Mouse (Mus musculus) lung, postnatal 0 days (tissue): ENCODE measurements at regions not wholly inside any gene's neighbourhood (a gene's known extent, or its start where the extent isn't known, plus 50 kb on each side); places are given as distances from the start of the nearest gene placed in this dataset.
"Not testable (repeated sequence)": the region's sequence is repeated elsewhere in the genome, so short reads cannot be mapped to it uniquely, and the experiment has no call there.

Source experiments
- ATAC-seq: fragments of 200-750 bp; cut with Nextera tagmentation; 2 replicates; pipeline ENCODE4 v1.8.0; 2017; ENCODE audit warnings: moderate library complexity
- DNase-seq: peaks from one replicate; pipeline ENCODE4 v3.0.0-alpha.2; 2016; ENCODE audit warnings: low spot score
- H3K27ac ChIP-seq: fragments of 300-500 bp; sonication (generic); 2 replicates; pipeline ENCODE4 v1.5.1; 2014; ENCODE audit warnings: antibody characterized with exemption, mild to moderate bottlenecking, low read length, mixed read lengths
- H3K27me3 ChIP-seq: fragments of 300-500 bp; sonication (generic); replicated peaks from 2 replicates; pipeline ENCODE4 v1.6.1; 2014; ENCODE audit warnings: low read length, mixed read lengths; ENCODE audit not compliant: insufficient read depth
- H3K36me3 ChIP-seq: fragments of 300-500 bp; sonication (generic); 2 replicates; pipeline ENCODE4 v1.6.1; 2014; ENCODE audit warnings: low read length, mixed read lengths; ENCODE audit not compliant: insufficient read depth
- H3K4me1 ChIP-seq: fragments of 300-500 bp; sonication (generic); 2 replicates; pipeline ENCODE4 v1.6.1; 2014; ENCODE audit warnings: antibody characterized with exemption, low read depth, low read length, mixed read lengths; ENCODE audit not compliant: insufficient read depth
- H3K4me2 ChIP-seq: fragments of 300-500 bp; sonication (generic); replicated peaks from 2 replicates; pipeline ENCODE4 v1.6.1; 2014; ENCODE audit warnings: low read depth, mild to moderate bottlenecking, low read length, moderate library complexity, mixed read lengths
- H3K4me3 ChIP-seq: fragments of 300-500 bp; sonication (generic); 2 replicates; pipeline ENCODE4 v1.5.1; 2014; ENCODE audit warnings: low read depth, low read length
- H3K9ac ChIP-seq: fragments of 300-500 bp; sonication (generic); replicated peaks from 2 replicates; pipeline ENCODE4 v1.6.1; 2014; ENCODE audit warnings: low read depth, mild to moderate bottlenecking
- H3K9me3 ChIP-seq: fragments of 300-500 bp; sonication (generic); 2 replicates; pipeline ENCODE4 v1.6.1; 2016; ENCODE audit warnings: low read length, mixed read lengths
- CTCF ChIP-seq: IDR thresholded peaks from 2 replicates; pipeline ENCODE4 v1.5.1; 2016; ENCODE audit warnings: antibody characterized with exemption, mild to moderate bottlenecking
- EP300 ChIP-seq: IDR thresholded peaks from 2 replicates; pipeline ENCODE4 v1.6.1; 2016; ENCODE audit warnings: antibody characterized with exemption, mild to moderate bottlenecking, control low read depth
- WGBS: fragments of 180-500 bp; shearing (Covaris S2); extraction: QIAGEN DNeasy Blood & Tissue Kit; methylation state at CpG from one replicate; pipeline ENCODE4 v1.1.7; 2014; 5-methylcytosine and 5-hydroxymethylcytosine counted together

GRCm38 (mm10) chr4:22196501-22196900, 160.8 kb upstream of the Fbxl4 start:
- Histone ChIP-seq H3K4me2 (no peak overlapping the region), H3K36me3 (no peaks in the 10 kb centered on the region), H3K27ac (no peak overlapping the region), H3K27me3 (no peaks in the 10 kb centered on the region), H3K4me3 (no peak overlapping the region), H3K9me3 (no peaks in the 10 kb centered on the region), H3K9ac (no peak overlapping the region), H3K4me1 (no peaks in the 10 kb centered on the region)
- TF ChIP-seq EP300 (no peak), CTCF (no peak)
- 46% methylated on average over 3 of the region's 3 CpGs for WGBS
- ATAC-seq (no peak), DNase-seq (no peak)

DNA sequence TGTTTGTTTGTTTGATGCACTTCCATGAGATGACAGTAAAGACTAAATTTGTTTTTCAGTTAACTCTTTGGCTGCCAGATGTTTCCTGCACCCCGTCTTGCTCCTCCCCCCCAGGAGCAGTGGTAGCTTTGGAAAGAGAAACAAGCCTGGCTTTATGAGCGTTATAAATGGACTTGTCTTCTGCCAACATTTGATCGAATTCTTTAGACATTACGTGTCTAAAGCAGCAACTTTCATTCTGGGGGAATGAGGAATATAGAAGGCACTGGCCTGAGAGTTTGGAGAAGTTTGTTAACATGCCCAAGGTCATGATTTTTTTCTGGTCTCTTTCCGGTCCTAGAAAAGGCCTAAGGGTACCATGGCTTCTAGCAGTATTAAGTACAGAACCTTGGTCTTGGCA, 148.8 kb upstream of the Fbxl4 start:
- no peak overlapping the region for H3K4me3 ChIP-seq
- no peak overlapping the region for H3K9ac ChIP-seq
- no peaks in the 10 kb centered on the region for H3K27me3 ChIP-seq
- TF ChIP-seq CTCF, result no peak
- TF ChIP-seq EP300, result no peak
- no peaks in the 10 kb centered on the region for H3K4me1 ChIP-seq
- WGBS, result 76% methylated on average over 5 of the region's 5 CpGs
- no peak overlapping the region for H3K4me2 ChIP-seq
- no peaks in the 10 kb centered on the region; the same call in 1 of the 2 replicates for H3K9me3 ChIP-seq
- no peaks in the 10 kb centered on the region for H3K36me3 ChIP-seq
- DNase-seq (no peak), ATAC-seq (no peak)
- H3K27ac ChIP-seq, result no peak overlapping the region

DNA sequence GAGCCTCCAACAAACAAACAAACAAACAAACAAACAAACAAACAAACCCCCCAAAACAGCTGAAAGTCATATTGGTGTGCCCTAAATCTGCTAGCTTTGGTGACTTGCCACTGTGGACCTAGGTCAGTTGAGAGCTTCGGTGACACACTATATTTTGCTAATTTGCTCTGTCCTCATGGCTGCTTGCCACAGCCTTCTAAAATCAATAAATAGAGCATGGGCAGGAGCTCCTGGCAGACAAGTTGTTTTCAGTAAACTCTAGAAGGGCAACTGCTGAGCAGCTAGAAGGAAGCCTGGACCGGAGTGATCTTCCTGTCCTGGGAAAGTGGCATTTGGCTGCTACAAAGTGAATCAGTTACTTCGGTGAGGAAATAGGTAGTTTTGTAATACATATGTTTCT, 119.7 kb upstream of the Fbxl4 start:
- Histone ChIP-seq H3K4me1 (no peaks in the 10 kb centered on the region), H3K9ac (no peak overlapping the region), H3K36me3 (no peaks in the 10 kb centered on the region), H3K9me3 (no peaks in the 10 kb centered on the region), H3K27me3 (no peaks in the 10 kb centered on the region), H3K4me2 (no peak overlapping the region), H3K27ac (no peak overlapping the region), H3K4me3 (no peak overlapping the region)
- WGBS, result 80% methylated on average over 3 of the region's 3 CpGs
- no peak for DNase-seq
- ATAC-seq, result no peak
- no peak for TF ChIP-seq CTCF
- TF ChIP-seq EP300, result no peak

- H3K27ac ChIP-seq, H3K9me3 ChIP-seq, H3K4me3 ChIP-seq, H3K4me1 ChIP-seq, DNase-seq, H3K36me3 ChIP-seq, ATAC-seq, H3K27me3 ChIP-seq, H3K9ac ChIP-seq, H3K4me2 ChIP-seq: not testable (repeated sequence)
- WGBS, result 29% methylated on average over 1 of the region's 1 CpGs
These were observed 107.1 kb upstream of the Fbxl4 start for GRCm38 (mm10) chr4:22250276-22250675.

GRCm38 (mm10) chr4:22263903-22264302, 93.4 kb upstream of the Fbxl4 start:
- no peak overlapping the region for H3K4me2 ChIP-seq
- no peak overlapping the region for H3K4me3 ChIP-seq
- no peaks in the 10 kb centered on the region for H3K4me1 ChIP-seq
- no peaks in the 10 kb centered on the region for H3K27me3 ChIP-seq
- TF ChIP-seq CTCF (no peak), EP300 (no peak)
- WGBS, result 56% methylated on average over 6 of the region's 6 CpGs
- no peak overlapping the region for H3K27ac ChIP-seq
- H3K9ac ChIP-seq, result no peak overlapping the region
- no peaks in the 10 kb centered on the region for H3K36me3 ChIP-seq
- ATAC-seq (no peak), DNase-seq (no peak)
- H3K9me3 ChIP-seq, result no peaks in the 10 kb centered on the region

GRCm38 (mm10) chr4:22269064-22269463, 88.3 kb upstream of the Fbxl4 start:
- Histone ChIP-seq H3K4me1 (no peaks in the 10 kb centered on the region), H3K9ac (no peak overlapping the region), H3K9me3 (no peaks in the 10 kb centered on the region), H3K4me3 (no peak overlapping the region), H3K27ac (no peak overlapping the region), H3K36me3 (no peaks in the 10 kb centered on the region), H3K4me2 (no peak overlapping the region), H3K27me3 (no peaks in the 10 kb centered on the region)
- no peak for TF ChIP-seq EP300
- TF ChIP-seq CTCF, result no peak
- ATAC-seq, result no peak
- 53% methylated on average over 6 of the region's 6 CpGs for WGBS
- DNase-seq, result no peak

DNA sequence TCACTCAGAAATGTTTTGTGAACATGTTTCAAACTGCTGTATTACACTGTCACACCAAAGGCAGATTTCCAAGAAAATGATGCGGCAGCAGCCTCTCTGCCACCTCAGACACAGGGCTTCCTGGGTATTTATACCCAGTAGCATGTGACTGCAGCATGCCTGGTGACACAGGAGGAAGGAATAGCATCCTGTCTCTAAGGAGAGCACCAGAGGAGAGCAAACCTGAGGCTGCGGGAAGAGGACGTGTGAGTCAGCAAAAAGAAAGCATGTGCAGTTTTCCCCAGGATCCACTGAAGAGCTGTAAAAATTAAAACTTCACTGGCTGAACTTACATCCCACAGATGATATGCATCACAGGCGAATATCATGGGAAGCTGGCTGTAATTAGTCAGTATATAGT, 83.2 kb upstream of the Fbxl4 start:
- H3K4me3 ChIP-seq, result no peak overlapping the region
- no peak overlapping the region for H3K4me2 ChIP-seq
- no peak overlapping the region for H3K27ac ChIP-seq
- no peaks in the 10 kb centered on the region for H3K4me1 ChIP-seq
- DNase-seq, result no peak
- no peaks in the 10 kb centered on the region for H3K36me3 ChIP-seq
- no peak overlapping the region for H3K9ac ChIP-seq
- no peak for ATAC-seq
- 46% methylated on average over 4 of the region's 4 CpGs for WGBS
- no peaks in the 10 kb centered on the region for H3K9me3 ChIP-seq
- no peak for TF ChIP-seq CTCF
- no peak for TF ChIP-seq EP300
- no peaks in the 10 kb centered on the region for H3K27me3 ChIP-seq
